Comparison of ENCODE assay signal across 8 mouse cellular contexts in the genomic region with DNA sequence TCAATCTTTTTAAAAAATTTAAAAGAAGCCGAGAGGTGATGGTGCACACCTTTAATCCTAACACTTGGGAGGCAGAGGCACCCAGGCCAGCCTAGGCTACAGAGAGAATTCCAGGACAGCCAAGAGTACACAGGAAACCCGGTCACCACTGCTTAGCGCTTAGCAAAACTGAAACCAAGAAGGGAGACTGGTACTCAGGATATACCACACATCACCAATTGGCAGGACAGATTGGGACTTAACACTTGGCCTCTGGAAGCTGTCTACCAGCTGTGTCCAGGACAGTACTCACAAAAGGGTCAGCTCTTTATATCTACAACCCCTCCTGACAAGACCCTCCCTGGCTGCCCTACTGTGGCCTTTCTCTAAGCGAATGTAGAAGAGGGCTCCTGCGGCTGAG. TPM values are rescaled to one million over a fixed set of nuclear protein-coding genes. Genes with fewer than 3 reads are reported as not detected.
DNase-seq lines count a peak whose midpoint lies in the region; ATAC-seq and TF ChIP-seq lines count a peak whose summit lies in the region.

No protein-coding gene starts in this region.

- peak overlapping the region; percentile 76 for H3K4me3 ChIP-seq in kidney, embryonic 16.5 days (ENCODE audit: low read length)
- peak overlapping the region; percentile 99 for H3K4me3 ChIP-seq in cortical plate, adult 2 months (ENCODE audit: insufficient read depth, low read length)
- H3K4me3 ChIP-seq in limb, embryonic 10.5 days: peak overlapping the region; percentile 95
- peak overlapping the region; percentile 90 for H3K4me3 ChIP-seq in neural tube, embryonic 13.5 days

- peaks cover 6% of the 10 kb centered on the region; the same call in 1 of the 2 replicates for H3K36me3 ChIP-seq in kidney, embryonic 16.5 days (ENCODE audit: insufficient read depth, low read length)
- H3K36me3 ChIP-seq in limb, embryonic 10.5 days: peaks cover 22% of the 10 kb centered on the region
- peaks cover 11% of the 10 kb centered on the region; the same call in 1 of the 2 replicates for H3K36me3 ChIP-seq in neural tube, embryonic 13.5 days

- no peak for TF ChIP-seq CTCF in cortical plate, adult 2 months (IDR thresholded peaks at IDR 0.05; ENCODE audit: extremely low read depth, insufficient read depth, low read length)

- no peak for TF ChIP-seq POLR2A in cortical plate, adult 2 months (IDR thresholded peaks at IDR 0.05; ENCODE audit: extremely low read depth, insufficient read depth, low read length)

- no peak for DNase-seq in kidney, postnatal 25 days
- DNase-seq in limb, embryonic 10.5 days (ENCODE audit: low spot score): no peak
- no peak for DNase-seq in testis, postnatal 10 days (ENCODE audit: low spot score)
- DNase-seq in layer of hippocampus, postnatal 10 days (ENCODE audit: low spot score in 2 of 2): no peak
- no peak for DNase-seq in right cerebral cortex, postnatal 14 days

- peak overlapping the region; percentile 97 for H3K4me2 ChIP-seq in kidney, embryonic 16.5 days (replicated peaks; ENCODE audit: low read depth, low read length)
- peak overlapping the region; percentile 96 for H3K4me2 ChIP-seq in neural tube, embryonic 13.5 days

- H3K27ac ChIP-seq in kidney, embryonic 16.5 days (ENCODE audit: low read length): peak overlapping the region; percentile 73
- no peak overlapping the region for H3K27ac ChIP-seq in cortical plate, adult 2 months (ENCODE audit: insufficient read depth, low read length)
- peak overlapping the region; percentile 98 for H3K27ac ChIP-seq in limb, embryonic 10.5 days
- H3K27ac ChIP-seq in neural tube, embryonic 13.5 days (replicated peaks): peak overlapping the region; percentile 95

- no peaks in the 10 kb centered on the region for H3K9me3 ChIP-seq in kidney, embryonic 16.5 days (ENCODE audit: low read length)
- no peaks in the 10 kb centered on the region for H3K9me3 ChIP-seq in limb, embryonic 10.5 days (replicated peaks)
- no peaks in the 10 kb centered on the region for H3K9me3 ChIP-seq in neural tube, embryonic 13.5 days

- peak overlapping the region; percentile 60 for H3K9ac ChIP-seq in kidney, embryonic 16.5 days (replicated peaks; ENCODE audit: low read length)
- H3K9ac ChIP-seq in neural tube, embryonic 13.5 days: peak overlapping the region; percentile 73

- no peak for ATAC-seq in kidney, embryonic 16.5 days (ENCODE audit: low FRiP score, low TSS enrichment)
- 0 out of 2 replicates have a peak, but pooled peaks have one; percentile 2 for ATAC-seq in neural tube, embryonic 13.5 days (ENCODE audit: low read depth)

- 15% methylated on average over 5 of the region's 5 CpGs for WGBS in kidney, embryonic 16.5 days
- 23% methylated on average over 5 of the region's 5 CpGs for WGBS in limb, embryonic 10.5 days
- 25% methylated on average over 5 of the region's 5 CpGs for WGBS in neural tube, embryonic 13.5 days

- H3K27me3 ChIP-seq in kidney, embryonic 16.5 days (ENCODE audit: insufficient read depth, low read length): no peaks in the 10 kb centered on the region
- H3K27me3 ChIP-seq in limb, embryonic 10.5 days (ENCODE audit: low read depth, poor library complexity, severe bottlenecking): no peaks in the 10 kb centered on the region
- H3K27me3 ChIP-seq in neural tube, embryonic 13.5 days: 0 out of 2 replicates have a peak, but pooled peaks cover 2% of the 10 kb centered on the region

- peaks cover 28% of the 10 kb centered on the region for H3K4me1 ChIP-seq in kidney, embryonic 16.5 days (ENCODE audit: insufficient read depth, low read length)
- H3K4me1 ChIP-seq in cortical plate, adult 2 months (ENCODE audit: control insufficient read depth, insufficient read depth, low read length): no peaks in the 10 kb centered on the region
- peaks cover 70% of the 10 kb centered on the region for H3K4me1 ChIP-seq in limb, embryonic 10.5 days
- H3K4me1 ChIP-seq in neural tube, embryonic 13.5 days (replicated peaks): peaks cover 41% of the 10 kb centered on the region

RNA-seq across cellular contexts. Expression of gene Dusp7, which starts 1.4 kb away (rescaled TPM):
- polyA plus RNA-seq in kidney, embryonic 16.5 days (2015; fragmentation: Nextera tagmentation; extraction: Ambion mirVana): 13.6 and 13.7 TPM in 2 replicates
- polyA plus RNA-seq in cortical plate, adult 2 months (2012; rRNA removed): 128 and 130 TPM in 2 replicates
- 43.1 and 44.9 TPM in 2 replicates for polyA plus RNA-seq in limb, embryonic 10.5 days (2016; fragmentation: Nextera tagmentation; extraction: Ambion mirVana)
- polyA plus RNA-seq in neural tube, embryonic 13.5 days (2015; fragmentation: Nextera tagmentation; extraction: Ambion mirVana): 12.3 and 13.1 TPM in 2 replicates
- total RNA-seq in layer of hippocampus, postnatal 10 days (2021): 10 to 100 TPM; 58.7 to 64.2 TPM
